Mouse (Mus musculus): ENCODE data around the gene Mfsd4b4. TPM values are rescaled to one million over a fixed set of nuclear protein-coding genes. Genes with fewer than 3 reads are reported as not detected.

Gene Mfsd4b4
- polyA plus RNA-seq, 1 experiment from 2014 or later, result 3.6 TPM

- H3K9me3 ChIP-seq (replicated peaks; ENCODE audit: control insufficient read depth, low read length), result no peaks in the 10 kb centered on the region
- no peak overlapping the region for H3K4me3 ChIP-seq (replicated peaks; ENCODE audit: low read length)
- no peak overlapping the region for H3K9ac ChIP-seq (ENCODE audit: low read length)
- no peaks in the 10 kb centered on the region for H3K4me1 ChIP-seq (ENCODE audit: control insufficient read depth, insufficient read depth, low read length)
- H3K27ac ChIP-seq (ENCODE audit: low read length), result no peak overlapping the region
- 78% methylated on average over 5 of the region's 5 CpGs for WGBS
- ATAC-seq (ENCODE audit: insufficient read depth, low FRiP score), result no peak
- no peaks in the 10 kb centered on the region for H3K36me3 ChIP-seq (ENCODE audit: control insufficient read depth, insufficient read depth, low read length)
- no peaks in the 10 kb centered on the region for H3K27me3 ChIP-seq (ENCODE audit: control insufficient read depth, insufficient read depth, low read length)
- no peak overlapping the region for H3K4me2 ChIP-seq (ENCODE audit: low read depth, low read length)
These were observed 2.5 kb downstream of the Mfsd4b4 start for GRCm38 (mm10) chr10:39896503-39896902.

GRCm38 (mm10) chr10:39893702-39894697 is 5.0 kb downstream of the Mfsd4b4 start:
- Histone ChIP-seq H3K4me1 (ENCODE audit: control insufficient read depth, insufficient read depth, low read length) (no peaks in the 10 kb centered on the region), H3K27me3 (ENCODE audit: control insufficient read depth, insufficient read depth, low read length) (no peaks in the 10 kb centered on the region), H3K9me3 (replicated peaks; ENCODE audit: control insufficient read depth, low read length) (no peaks in the 10 kb centered on the region), H3K36me3 (ENCODE audit: control insufficient read depth, insufficient read depth, low read length) (no peaks in the 10 kb centered on the region), H3K4me3 (replicated peaks; ENCODE audit: low read length) (no peak overlapping the region), H3K4me2 (ENCODE audit: low read depth, low read length) (no peak overlapping the region), H3K9ac (ENCODE audit: low read length) (no peak overlapping the region), H3K27ac (ENCODE audit: low read length) (no peak overlapping the region)
- WGBS, result 70% methylated on average over 11 of the region's 11 CpGs
- ATAC-seq (ENCODE audit: insufficient read depth, low FRiP score), result no peak

- H3K9ac ChIP-seq (ENCODE audit: low read length), result no peak overlapping the region
- H3K27ac ChIP-seq (ENCODE audit: low read length), result no peak overlapping the region
- no peak overlapping the region for H3K4me3 ChIP-seq (replicated peaks; ENCODE audit: low read length)
- no peak overlapping the region for H3K4me2 ChIP-seq (ENCODE audit: low read depth, low read length)
- no peaks in the 10 kb centered on the region for H3K36me3 ChIP-seq (ENCODE audit: control insufficient read depth, insufficient read depth, low read length)
- ATAC-seq (ENCODE audit: insufficient read depth, low FRiP score), result no peak
- no peaks in the 10 kb centered on the region for H3K9me3 ChIP-seq (replicated peaks; ENCODE audit: control insufficient read depth, low read length)
- H3K4me1 ChIP-seq (ENCODE audit: control insufficient read depth, insufficient read depth, low read length), result no peaks in the 10 kb centered on the region
- no peaks in the 10 kb centered on the region for H3K27me3 ChIP-seq (ENCODE audit: control insufficient read depth, insufficient read depth, low read length)
- 49% methylated on average over 3 of the region's 3 CpGs for WGBS
These were observed 10.4 kb downstream of the Mfsd4b4 start for GRCm38 (mm10) chr10:39888621-39889020.

GRCm38 (mm10) chr10:39865509-39865908 is 33.5 kb downstream of the Mfsd4b4 start:
- ATAC-seq (ENCODE audit: insufficient read depth, low FRiP score), result no peak
- 79% methylated on average over 2 of the region's 2 CpGs for WGBS

GRCm38 (mm10) chr10:39842621-39843020 is 56.4 kb downstream of the Mfsd4b4 start:
- Histone ChIP-seq H3K4me3 (replicated peaks; ENCODE audit: low read length) (no peak overlapping the region), H3K4me1 (ENCODE audit: control insufficient read depth, insufficient read depth, low read length) (no peaks in the 10 kb centered on the region), H3K27me3 (ENCODE audit: control insufficient read depth, insufficient read depth, low read length) (no peaks in the 10 kb centered on the region), H3K9me3 (replicated peaks; ENCODE audit: control insufficient read depth, low read length) (no peaks in the 10 kb centered on the region), H3K27ac (ENCODE audit: low read length) (no peak overlapping the region), H3K9ac (ENCODE audit: low read length) (no peak overlapping the region), H3K4me2 (ENCODE audit: low read depth, low read length) (no peak overlapping the region), H3K36me3 (ENCODE audit: control insufficient read depth, insufficient read depth, low read length) (peaks cover 14% of the 10 kb centered on the region)
- 84% methylated on average over 1 of the region's 1 CpGs for WGBS
- no peak for ATAC-seq (ENCODE audit: insufficient read depth, low FRiP score)

More at GRCm38 (mm10) chr10:39865509-39865908, 33.5 kb downstream of the Mfsd4b4 start:
- Histone ChIP-seq H3K4me1 (ENCODE audit: control insufficient read depth, insufficient read depth, low read length) (no peaks in the 10 kb centered on the region), H3K27ac (ENCODE audit: low read length) (no peak overlapping the region), H3K9ac (ENCODE audit: low read length) (no peak overlapping the region), H3K27me3 (ENCODE audit: control insufficient read depth, insufficient read depth, low read length) (no peaks in the 10 kb centered on the region), H3K9me3 (replicated peaks; ENCODE audit: control insufficient read depth, low read length) (no peaks in the 10 kb centered on the region), H3K4me2 (ENCODE audit: low read depth, low read length) (no peak overlapping the region), H3K4me3 (replicated peaks; ENCODE audit: low read length) (no peak overlapping the region), H3K36me3 (ENCODE audit: control insufficient read depth, insufficient read depth, low read length) (peaks cover 20% of the 10 kb centered on the region)

Other genes starting within 250 kb of the Mfsd4b4 start
- gene Rev3l, start 167.1 kb downstream of the Mfsd4b4 start, polyA plus RNA-seq (2015; fragmentation: Nextera tagmentation; extraction: Ambion mirVana), result 18.2 and 21.2 TPM in 2 replicates
- 0.12 and 0.18 TPM in 2 replicates for gene Mfsd4b2, start 27.7 kb upstream of the Mfsd4b4 start, polyA plus RNA-seq (2015; fragmentation: Nextera tagmentation; extraction: Ambion mirVana)
- 1.7 and 2.2 TPM in 2 replicates for gene Mfsd4b3, start 60.9 kb upstream of the Mfsd4b4 start, polyA plus RNA-seq (2015; fragmentation: Nextera tagmentation; extraction: Ambion mirVana)
- 0.08 and 0.11 TPM in 2 replicates for gene Mfsd4b5, start 87.4 kb upstream of the Mfsd4b4 start, polyA plus RNA-seq (2015; fragmentation: Nextera tagmentation; extraction: Ambion mirVana)
- gene Mfsd4b1, start 126.0 kb upstream of the Mfsd4b4 start, polyA plus RNA-seq (2015; fragmentation: Nextera tagmentation; extraction: Ambion mirVana), result 0.17 and 0.21 TPM in 2 replicates
- 11.0 and 12.2 TPM in 2 replicates for gene Slc16a10, start 243.0 kb upstream of the Mfsd4b4 start, polyA plus RNA-seq (2015; fragmentation: Nextera tagmentation; extraction: Ambion mirVana)

Data from stomach, embryonic 16.5 days (tissue).